Mouse (Mus musculus) regulatory T cell (primary cell): ENCODE data around the gene 5730596B20Rik.

ENCODE experiments used
- in situ Hi-C: fragments of 300-600 bp; cut with MboI, MseI; formaldehyde crosslinking; loops from one replicate; pipeline ENCODE4 v1.15.1; 2025; ENCODE audit warnings: high pct_unique_total_duplicates

5730596B20Rik gene

GRCm38 (mm10) chr6:52162093-52162380 lies 15.3 kb upstream of the 5730596B20Rik start:
- in situ Hi-C loops = no loop called here

- in situ Hi-C loops = no loop called here
Measured at GRCm38 (mm10) chr6:52162611-52163365, 14.5 kb upstream of the 5730596B20Rik start.

DNA sequence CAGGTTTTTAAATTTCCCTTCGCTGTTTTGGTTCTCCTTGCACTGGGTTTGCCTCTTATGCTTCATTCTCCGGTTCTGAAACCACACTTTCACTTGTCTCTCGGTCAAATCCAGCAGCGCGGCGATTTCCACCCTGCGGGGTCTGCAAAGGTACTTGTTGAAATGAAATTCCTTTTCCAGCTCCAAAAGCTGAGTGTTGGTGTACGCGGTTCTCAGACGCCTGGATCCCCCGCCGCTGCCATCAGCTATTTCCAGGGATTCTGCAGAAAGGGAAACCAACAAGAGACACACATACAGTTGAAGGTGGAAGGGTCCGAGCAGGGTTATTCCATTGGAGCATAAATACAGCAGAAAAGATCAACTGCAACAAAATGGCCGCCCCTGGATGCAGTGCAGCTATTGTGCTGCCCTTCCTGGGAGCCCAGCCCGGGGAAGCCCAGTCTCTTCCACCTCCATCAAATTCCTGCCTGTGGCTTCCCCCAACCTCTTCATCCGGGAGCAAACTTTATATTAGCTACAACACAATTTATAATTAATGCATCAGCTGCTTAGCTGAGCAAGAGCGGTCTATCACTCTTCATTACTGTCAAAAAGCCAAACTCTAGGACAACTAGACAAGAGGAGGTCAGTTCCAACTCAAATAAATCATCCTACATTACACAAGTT lies 13.8 kb upstream of the 5730596B20Rik start:
- in situ Hi-C loops = no loop called here

DNA sequence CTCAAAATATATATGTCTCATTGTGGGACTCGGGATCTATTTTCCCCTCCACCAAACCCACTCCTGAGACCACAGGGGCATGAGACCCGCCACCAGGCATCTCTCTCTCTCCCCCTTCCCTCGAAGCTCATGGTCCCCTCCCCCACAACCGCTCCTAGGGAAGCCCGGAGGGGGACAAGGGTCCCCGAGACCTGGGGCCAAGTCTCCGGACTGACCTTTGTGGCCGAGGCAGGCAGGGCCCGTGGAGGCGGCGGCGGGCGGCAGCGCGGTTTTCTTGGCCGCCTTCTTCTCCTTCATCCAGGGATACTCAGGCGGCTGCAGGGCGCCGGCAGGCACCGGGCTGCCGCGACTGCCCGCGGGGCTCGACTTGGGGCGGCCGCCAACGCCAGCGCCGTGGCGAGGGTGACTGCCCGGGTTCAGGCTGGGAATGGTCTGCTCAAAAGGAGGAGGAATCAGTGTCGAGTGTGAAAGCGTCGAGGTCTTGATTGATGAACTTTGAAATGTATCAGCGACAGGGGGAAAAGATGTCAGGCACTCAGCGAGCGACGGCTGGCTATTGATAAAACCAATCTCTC lies 13.2 kb upstream of the 5730596B20Rik start:
- in situ Hi-C loops = no loop called here

DNA sequence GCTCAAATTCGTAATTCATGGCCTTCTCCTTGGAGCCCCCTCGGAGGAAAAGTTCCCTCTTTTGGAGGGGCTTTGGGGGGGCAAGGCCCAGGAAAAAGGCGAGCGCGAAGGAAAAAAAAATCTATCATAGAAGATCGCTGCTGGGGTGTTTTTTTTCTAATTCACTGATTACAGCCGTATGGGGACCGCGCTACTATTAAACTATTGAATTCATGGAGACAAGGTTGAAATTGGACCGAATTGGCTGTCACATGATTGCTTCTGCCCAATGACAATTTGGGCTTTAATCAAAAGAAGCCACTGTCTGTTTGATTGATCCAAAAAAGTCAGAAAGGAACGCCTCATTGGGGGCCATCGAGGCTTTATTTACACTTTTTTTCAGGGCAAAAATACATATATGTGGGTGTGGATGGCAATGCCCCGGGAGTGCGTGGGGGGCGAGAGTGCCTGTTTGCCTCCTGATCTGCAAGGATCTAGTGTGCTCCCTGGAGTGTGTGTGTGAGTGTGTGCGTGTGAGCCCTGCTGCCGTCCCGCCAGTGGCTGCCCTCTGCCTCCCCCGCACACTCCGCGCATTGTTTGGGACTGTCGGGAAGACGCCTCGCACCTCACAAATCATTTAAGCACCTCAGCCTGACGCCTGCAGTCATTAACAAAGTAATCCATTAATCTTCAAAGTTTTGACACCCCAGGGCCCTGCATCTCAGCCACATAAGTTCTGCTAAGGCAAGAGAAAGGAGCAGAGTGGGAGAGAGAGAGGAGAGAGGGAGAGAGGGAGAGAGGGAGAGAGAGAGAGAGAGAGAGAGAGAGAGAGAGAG lies 12.5 kb upstream of the 5730596B20Rik start, which contains the start of gene Hoxa2:
Gene Hoxa2, minus strand, starts transcription at position 206 of the 815 bp plus-strand sequence.
- in situ Hi-C loops = no loop called here

DNA sequence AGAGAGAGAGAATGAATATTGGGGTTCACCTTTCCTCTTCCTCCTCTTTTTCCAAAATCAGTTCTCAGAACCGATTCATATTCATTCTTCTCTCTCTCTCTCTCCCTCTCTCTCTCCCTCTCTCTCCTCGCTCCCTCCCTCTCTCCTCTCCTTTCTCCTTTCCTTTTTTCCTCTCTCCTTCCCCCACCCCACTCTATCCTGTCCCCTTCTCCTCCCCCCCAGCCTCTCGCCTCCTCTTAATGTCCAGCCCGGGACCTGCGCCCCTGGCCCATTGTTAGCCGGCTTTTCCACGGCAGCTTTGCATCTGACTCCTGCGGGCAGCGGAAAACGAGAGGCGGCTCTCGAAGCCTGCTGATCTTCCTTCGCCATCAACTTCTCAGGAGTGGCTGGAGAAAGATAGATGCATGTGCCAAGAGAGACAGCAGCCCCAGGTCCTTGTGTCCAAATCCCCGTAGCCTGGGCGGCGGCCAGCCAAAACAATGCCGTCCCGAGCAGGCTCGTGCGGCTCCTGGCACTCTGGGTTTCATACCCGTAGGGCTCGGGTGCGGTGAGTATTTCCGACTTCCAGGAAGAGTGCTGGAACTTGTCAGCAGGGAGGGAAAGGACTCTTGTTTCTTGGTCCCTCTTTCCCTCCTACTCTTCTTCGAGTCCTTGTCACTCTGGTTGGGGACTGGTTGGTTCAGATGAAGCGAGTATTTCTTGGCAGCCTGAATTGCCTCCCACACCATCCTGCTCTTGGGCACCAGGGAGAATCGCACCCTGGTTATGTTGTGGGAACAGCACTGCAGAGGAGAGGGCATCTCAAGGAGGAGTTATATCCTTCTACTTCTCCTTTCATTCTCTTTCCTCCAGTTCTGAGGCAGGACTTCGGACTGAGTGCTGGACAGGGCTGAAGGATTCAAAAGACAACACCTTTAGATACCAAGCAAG lies 11.6 kb upstream of the 5730596B20Rik start:
- in situ Hi-C loops = no loop called here

DNA sequence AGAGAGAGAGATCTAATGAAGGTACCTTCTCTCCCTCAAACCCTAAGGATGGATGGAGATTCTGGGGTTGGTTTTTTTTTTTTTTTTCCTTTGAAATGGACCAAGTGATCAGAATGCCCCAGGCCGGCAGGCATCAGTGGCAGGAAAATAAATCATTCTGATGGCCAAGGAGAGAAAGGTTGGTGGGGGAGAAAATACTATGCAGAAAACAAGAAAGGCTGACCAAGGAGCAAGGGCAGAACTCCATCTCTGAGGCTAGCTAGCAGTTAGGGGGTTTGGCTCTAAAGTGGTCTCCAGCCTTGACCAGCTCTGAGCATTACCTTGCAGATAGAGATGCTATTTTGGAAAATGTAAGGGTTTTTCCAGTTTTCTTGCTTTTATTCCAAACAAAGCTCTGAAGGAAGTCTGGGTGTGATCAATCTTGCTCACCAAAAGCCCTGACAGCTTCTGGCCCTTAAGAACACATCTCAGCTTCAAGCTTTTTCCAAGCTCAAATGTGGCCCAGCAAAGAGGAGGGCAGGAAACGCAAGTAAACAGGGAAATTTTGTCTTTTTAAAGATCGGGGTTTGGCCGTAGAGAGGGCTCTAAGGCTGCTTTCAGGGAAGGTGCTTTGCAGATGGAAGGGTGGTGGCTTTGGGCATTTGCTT lies 10.7 kb upstream of the 5730596B20Rik start:
- in situ Hi-C loops = no loop called here

DNA sequence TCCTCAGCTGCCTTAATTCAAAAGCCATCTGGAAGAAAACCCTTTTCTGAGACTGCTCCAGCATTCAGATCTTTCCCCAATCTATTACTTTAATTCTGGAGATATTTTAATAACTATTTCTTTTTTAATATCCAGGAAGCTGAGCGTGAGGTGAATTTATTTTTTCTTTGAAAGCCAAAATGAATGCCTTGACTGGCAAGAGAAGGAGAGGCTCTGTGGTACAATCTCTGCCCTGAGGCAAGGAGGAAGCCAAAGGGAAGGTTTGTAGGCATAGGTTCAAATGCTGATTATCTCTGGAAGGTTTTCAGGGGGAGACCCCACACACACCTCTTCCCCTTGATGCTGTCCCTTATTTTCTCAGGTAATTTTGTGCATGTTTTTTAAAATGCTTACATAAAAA lies 10.1 kb upstream of the 5730596B20Rik start:
- in situ Hi-C loops = no loop called here

DNA sequence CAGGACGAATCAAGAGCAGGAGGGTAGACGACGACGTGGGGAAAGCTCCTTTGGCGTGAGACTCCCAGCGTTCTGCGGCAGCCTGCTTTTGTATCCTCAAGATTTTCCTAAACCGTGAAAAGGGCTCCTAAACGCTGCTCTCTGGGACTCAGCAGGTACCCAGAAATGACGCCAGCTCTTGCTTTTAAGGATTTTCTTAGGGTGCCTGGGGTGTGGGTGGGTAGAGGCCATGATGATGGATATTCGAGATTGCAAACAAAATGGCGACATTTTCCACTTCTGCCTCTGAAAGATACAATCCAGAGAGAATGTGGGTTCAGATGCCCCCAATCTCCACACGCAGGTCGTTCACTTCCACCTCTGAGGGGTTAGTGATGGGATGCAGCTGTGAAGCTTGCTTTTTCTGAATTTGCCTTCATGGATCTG lies 9.5 kb upstream of the 5730596B20Rik start:
- in situ Hi-C loops = no loop called here

DNA sequence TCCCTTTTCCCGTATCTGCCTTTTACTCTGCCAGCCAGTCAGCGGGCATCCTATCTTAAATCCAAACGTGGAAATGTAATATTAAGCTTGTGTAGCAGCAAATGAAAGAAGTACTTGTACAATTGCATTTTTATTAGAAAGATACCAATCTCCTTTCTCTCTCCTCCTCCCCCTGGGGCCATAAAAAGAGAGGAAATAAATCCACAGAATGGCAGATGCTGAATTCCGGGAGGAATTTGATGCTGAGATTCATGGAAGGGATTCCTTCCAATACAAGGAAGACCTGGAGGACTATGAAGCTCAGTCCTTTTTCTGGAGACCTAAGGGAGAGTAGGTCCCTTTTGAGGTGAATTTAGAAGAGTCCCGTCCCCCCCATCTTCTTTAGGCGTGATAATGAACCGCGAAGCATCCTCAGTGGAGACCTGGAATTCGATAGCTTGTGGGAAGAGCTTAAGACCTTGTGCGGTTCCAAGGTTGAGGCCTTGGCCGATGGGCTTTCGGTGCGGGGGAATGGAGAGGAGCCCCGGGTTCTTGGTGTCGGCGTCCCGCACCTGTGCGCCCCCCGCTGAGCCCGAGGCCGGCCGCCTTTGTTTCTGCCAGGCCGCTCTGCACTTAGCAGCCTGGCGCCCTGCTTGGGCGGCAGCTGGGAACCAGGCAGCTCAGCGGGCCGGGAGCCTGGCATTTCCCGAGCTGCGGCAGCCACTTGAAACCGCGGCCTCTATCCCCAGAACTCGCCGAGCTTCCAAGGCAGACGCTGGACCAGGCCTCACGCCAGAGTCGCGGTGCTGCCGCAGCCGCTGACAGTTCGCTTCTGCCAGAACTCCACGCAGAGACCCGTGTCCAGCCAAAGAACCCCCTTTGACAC lies 8.9 kb upstream of the 5730596B20Rik start:
- in situ Hi-C loops = no loop called here

GRCm38 (mm10) chr6:52169499-52170165 lies 7.7 kb upstream of the 5730596B20Rik start:
- in situ Hi-C loops = no loop called here

- in situ Hi-C loops = no loop called here
Measured at GRCm38 (mm10) chr6:52170166-52170897, 7.0 kb upstream of the 5730596B20Rik start.

DNA sequence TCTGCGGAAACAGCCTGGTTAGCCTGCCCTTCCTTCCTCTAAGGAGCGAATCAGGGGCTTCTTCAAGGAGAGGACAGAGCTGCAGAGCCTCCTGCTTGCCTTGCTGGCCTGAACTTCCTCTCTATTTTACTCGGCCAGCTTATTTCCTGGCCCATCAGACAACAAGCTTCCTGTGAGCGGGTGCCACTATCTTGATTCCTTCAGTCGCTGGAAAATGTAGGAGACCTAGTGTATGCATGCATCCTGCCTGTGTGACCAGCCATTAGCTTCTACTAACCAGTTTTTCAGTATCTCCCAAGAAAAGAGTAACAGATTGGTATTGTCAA lies 6.4 kb upstream of the 5730596B20Rik start:
- in situ Hi-C loops = no loop called here

DNA sequence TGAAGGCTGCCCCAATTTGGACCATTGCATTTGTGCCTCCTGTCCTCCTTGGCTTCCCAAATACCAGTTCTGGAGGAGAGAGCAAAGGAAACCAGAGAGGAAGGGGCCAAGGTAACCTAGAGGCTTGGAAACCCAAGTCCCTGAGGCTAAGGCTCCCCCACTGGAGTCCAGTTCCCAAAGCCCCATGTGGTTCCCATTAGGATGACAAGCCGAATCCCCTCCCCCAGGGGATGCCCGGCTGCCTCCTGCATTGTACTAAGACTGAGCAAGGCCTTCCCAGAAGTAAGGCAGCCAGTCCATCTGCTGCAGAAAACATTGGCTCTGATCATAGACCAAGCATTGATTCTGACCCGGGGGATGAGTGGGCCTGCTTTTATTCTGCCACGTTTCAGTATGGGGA lies 6.0 kb upstream of the 5730596B20Rik start:
- in situ Hi-C loops = no loop called here

DNA sequence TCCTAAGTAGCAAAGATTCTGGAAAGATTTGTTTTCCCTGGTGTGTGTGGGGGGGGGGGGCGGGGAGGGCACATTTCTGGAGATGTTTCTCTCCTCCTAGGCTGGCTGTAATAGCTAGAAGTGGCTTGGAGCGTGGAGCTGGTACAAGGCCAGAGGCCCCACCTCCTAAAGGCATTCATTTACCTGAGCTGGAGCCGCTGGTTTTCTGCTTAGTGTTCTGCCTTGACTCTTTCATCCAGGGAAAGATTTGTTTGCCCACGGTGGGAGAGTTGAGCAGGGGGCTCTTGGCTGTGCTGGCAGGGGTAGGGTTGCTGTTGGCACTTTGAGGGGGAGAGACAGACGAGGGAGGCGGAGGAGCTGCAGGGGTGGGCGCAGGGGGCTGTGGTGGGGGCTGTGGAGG lies 5.4 kb upstream of the 5730596B20Rik start:
- in situ Hi-C loops = no loop called here

DNA sequence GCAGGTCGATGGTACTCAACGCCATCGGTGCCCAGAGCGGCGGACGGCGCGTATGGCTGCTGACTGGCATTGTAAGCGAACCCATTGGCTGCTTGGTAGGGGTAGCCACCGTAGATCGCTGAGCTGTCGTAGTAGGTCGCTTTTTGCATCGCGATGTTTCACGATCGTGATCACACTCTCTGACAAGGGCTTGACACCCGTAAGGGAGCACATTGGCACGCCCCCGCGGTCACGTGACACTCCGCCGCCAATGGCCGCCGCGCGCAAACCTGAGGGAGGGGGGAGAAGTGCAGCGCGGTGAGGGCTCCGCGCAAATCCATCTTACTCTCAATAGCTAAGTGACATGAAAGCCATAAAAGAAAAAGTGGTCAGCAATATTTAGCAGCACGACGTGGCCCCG lies 4.8 kb upstream of the 5730596B20Rik start:
- in situ Hi-C loops = no loop called here

DNA sequence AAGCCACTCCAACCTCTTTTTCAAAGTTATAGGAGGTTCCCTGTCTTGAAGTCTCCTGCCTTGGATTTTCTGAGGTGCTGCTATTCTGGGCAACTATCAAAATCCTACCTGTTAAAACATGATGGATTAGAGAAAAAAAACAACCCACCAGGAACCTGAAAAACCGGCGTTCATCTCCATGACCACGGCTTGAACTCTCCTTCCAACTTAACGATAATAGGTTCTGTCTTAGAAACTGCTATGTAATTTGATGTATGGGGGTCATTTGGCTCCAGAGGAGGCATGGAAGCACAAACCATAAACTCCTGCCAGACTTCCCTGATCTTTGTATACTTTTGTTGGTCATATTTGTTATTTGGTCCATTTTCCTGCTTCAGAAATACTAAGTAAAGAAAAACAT lies 3.6 kb upstream of the 5730596B20Rik start:
- in situ Hi-C loops = no loop called here

DNA sequence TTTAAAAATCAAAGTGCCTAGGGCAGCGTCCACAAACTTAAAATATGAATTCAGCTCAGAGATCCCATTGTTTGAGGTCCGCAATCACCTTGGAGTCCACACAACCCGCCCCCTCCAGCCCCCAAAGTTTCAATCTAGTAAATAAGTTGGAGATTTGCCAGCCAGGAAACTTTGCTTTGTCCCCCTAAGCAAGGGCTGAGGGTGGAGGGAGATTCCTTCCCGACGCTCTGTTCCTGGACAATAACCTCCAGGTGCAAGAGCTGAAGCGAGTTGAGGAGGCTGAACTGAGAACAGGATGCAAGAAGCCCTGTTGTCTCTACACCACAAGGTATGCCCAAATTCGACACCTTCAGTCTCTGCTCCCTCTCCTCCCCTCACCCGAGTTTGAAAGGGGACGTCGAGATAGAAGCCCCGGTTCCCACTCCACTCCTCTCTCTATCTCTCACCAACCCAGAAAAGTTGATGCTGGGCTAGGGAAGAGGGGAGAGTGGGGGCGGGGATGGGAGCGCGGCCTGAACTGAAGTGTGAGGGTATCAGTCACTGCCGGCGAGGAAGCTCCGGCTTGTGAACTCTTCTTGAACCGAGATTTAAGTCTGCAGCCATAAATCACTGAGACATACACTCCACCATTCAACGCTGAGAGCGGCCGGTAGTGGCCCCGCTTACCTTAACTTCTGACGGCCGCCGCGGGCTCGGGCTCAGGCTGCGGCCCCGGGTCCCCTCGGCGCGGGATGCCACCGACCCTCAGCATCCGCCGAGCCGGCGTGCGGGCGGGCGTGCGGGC lies 2.1 kb upstream of the 5730596B20Rik start:
- in situ Hi-C loops = no loop called here
